Mouse (Mus musculus) ZHBTc4 (cell line): ENCODE results near the gene Gpha2.
A peak's percentile ranks its signal among the peaks of the same experiment; 100 is the strongest.

ENCODE experiments used
- DNase-seq: peaks from one replicate; pipeline ENCODE4 v3.0.0-alpha.2; 2011; ENCODE audit warnings: low read depth, low spot score

Gene Gpha2

GRCm38 (mm10) chr19:6241274-6242107 lies 15.3 kb downstream of the Gpha2 start, which contains the start of gene Atg2a:
Gene Atg2a, plus strand, starts transcription at chr19:6241668.
- peak; percentile 100 for DNase-seq

GRCm38 (mm10) chr19:6242281-6242680 lies 16.1 kb downstream of the Gpha2 start:
- DNase-seq: peak; percentile 89

GRCm38 (mm10) chr19:6243226-6243625 lies 17.0 kb downstream of the Gpha2 start:
- DNase-seq: no peak

DNA sequence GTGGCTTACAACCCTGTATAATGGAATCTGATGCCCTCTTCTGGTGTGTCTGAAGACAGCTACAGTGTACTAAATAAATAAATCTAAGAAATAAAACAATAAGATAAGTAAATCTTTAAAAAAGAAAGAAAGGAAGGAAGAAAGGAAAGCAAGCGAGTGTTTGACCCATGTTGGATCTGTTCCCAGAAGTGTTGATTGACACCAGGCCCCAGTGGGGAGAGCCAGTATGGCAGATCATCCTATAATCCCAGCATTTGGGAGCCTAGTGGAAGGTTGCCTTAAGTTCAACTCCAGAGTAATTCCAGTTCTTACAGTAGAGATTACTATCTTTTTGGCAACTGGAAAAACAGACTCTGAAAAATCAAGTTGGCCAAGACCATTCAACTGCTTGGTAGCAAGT lies 19.6 kb downstream of the Gpha2 start:
- no peak for DNase-seq

DNA sequence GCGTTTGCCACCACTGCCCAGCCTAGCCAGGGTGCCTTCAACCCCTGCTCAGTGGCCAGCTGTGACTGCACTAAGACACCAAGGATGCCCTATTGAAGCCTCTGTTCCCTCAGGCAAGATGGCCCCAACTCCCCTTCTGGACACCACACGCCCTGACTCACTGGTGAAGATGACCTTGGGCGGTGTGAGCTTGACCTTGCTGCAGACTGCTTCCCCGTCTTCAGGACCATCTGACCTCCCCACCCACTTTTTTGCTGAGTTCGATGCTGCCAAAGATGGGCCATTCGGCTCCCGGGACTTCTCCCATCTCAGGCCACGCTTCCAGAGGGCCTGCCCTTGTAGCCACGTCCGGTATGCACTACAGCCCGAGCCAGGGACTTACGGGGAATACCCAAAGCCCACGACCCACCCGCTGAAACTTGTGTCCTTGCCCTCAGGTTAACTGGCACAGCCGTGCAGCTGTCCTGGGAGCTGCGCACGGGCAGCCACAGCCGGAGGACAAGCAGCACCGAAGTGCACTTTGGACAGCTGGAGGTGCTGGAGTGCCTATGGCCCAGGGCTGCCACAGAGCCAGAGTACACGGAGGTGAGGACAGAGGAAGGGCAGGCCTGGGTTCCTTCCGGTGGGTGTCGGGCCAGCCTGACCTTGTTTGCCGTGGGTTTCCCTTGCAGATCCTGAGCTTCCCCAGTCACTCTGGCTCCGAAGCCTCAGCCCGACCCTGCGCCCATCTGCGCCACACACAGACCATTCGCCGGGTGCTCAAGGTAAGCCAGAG lies 21.5 kb downstream of the Gpha2 start:
- peak; percentile 74 for DNase-seq

DNA sequence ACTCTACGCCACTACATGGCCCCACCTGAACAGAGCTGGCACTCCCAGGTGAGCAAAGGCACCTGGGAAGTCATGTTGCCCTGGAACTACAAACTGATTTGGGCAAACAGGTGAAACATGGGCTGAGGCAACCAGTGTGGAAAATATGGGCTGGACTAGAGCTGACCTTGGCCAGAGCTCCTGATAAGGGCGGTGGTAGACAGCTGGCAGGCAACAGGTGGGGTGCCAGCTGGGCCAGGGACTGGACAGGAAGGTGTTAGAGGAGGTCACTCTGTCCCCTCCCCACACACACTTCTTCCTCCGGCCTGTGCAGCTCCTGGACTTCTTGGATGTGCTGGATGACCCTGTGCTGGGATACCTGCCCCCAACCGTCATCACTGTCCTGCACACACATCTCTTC lies 26.8 kb downstream of the Gpha2 start:
- no peak for DNase-seq

DNA sequence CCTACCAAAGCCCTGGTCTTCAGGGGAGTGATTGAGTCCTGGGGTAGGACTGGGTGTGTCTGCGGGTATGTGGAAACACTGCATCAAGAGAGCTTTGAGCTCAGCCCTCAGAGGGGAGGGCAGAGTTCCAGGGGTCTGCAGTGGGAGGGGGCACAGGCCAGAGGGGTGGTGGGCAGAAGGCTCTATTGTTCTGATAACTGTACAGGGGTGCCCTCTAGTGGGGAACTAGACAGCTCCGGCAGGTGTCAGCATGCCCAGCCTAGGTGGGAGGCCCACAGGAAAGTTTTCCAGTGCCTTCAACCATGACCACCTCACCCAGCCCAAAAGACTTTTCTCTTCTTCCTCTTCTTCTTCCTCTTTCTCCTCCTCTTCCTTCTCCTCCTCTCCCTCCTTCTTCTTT lies 34.2 kb downstream of the Gpha2 start:
- no peak for DNase-seq

DNA sequence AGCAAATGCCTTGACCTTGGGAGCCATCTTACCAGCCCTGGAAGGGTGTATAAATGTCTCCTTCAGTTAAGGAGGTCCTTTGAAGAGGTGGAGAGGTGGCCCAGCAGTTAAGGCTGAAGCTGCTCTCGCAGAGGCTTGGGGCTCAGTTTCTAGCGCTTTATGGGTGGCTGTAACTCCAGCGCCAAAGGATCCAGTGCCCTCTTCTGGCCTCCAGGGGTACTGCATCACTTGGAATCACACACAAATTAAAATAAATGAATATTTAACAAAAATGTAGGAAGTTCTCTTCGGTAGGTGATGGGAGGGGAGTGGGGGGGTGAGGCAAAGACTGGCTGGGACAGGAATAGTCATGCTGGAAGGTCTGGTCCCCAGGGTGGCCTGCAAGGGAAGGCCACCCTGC lies 34.8 kb downstream of the Gpha2 start:
- DNase-seq: no peak

DNA sequence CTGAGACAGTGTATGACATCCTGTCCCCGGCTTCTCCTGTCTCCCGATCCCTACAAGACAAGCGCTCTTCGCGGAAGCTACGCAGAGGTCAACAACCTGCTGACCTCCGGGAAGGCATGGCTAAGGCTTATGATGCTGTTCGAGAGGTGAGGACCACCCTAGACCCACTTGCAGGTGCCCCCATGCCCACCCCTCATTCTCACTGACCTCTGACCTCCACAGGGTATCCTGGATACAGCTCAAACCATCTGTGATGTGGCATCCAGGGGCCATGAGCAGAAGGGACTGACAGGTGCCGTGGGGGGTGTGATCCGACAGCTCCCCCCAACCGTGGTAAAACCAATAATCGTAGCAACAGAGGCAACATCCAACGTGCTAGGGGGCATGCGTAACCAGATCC lies 35.2 kb downstream of the Gpha2 start:
- DNase-seq: no peak

DNA sequence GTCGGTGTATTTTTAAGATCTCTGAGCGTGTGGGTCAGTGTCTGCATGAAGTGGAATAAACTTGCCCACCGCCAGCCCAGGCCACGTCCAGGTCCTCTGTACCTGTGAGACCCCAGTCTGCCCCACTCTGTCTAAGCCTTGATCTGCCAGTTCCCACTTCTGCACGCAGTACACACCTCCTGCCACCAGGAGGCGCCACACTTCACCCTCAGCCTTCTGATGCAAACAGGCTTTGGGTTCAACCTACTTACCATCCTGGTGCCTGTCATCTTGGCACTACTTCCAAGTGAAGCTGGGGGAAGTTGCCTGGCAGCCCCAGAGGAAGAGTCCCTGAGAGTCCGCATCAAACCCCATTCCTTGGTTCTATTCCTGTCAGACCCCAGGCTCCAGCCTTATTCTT lies 36.0 kb downstream of the Gpha2 start:
- DNase-seq: peak; percentile 89

- no peak for DNase-seq
These were observed 36.8 kb downstream of the Gpha2 start for GRCm38 (mm10) chr19:6262839-6263433.

- no peak for DNase-seq
These were observed 38.0 kb downstream of the Gpha2 start for GRCm38 (mm10) chr19:6264200-6264599.

DNA sequence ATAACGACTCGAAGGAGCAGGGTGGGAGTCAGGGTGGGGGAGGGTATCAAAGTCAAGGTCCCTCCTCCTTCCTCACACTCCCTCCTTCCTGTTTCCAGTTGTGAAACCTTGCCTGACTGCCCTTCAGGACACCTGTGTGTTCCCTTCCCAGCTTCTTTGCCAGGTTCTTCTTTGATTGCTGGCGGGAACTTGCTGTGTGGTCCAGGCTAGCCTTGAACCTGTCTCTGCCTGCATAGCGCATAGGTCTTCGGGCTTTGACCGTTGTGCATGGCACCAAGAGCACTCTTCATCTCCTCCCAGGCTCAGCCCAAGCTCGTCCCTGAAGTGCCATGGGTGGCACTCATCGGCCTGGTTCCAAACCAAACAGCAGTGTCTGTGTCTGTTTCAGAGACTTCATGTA lies 38.8 kb downstream of the Gpha2 start:
- no peak for DNase-seq

GRCm38 (mm10) chr19:6265727-6266182 lies 39.6 kb downstream of the Gpha2 start:
- no peak for DNase-seq

GRCm38 (mm10) chr19:6267306-6268169 lies 41.4 kb downstream of the Gpha2 start:
- no peak for DNase-seq

GRCm38 (mm10) chr19:6268170-6268528 lies 42.0 kb downstream of the Gpha2 start:
- DNase-seq: peak; percentile 95

GRCm38 (mm10) chr19:6268670-6269132 lies 42.5 kb downstream of the Gpha2 start:
- DNase-seq: no peak

GRCm38 (mm10) chr19:6269798-6270475 lies 43.8 kb downstream of the Gpha2 start:
- peak; percentile 92 for DNase-seq

DNA sequence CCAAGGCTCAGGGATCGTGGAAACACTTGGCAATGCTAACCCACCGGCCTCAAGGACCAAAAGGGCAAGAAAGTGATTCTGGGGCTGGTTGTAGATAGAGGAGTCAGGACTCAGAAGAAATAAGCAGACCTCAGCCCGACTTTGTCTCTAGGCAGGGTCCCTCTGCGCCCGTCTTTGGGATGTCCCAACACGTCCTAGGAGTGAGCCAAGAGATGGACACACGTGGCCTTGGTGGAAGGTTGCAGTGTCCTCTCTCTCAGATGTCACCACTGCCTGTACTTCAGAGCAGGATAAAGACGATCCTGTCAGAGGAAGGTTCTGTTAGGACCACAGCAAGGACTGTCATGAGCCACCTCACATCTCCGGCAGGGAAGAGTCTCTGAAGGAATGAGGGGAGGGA lies 44.5 kb downstream of the Gpha2 start:
- DNase-seq: no peak

GRCm38 (mm10) chr19:6271206-6271605 lies 45.0 kb downstream of the Gpha2 start:
- DNase-seq: no peak

DNA sequence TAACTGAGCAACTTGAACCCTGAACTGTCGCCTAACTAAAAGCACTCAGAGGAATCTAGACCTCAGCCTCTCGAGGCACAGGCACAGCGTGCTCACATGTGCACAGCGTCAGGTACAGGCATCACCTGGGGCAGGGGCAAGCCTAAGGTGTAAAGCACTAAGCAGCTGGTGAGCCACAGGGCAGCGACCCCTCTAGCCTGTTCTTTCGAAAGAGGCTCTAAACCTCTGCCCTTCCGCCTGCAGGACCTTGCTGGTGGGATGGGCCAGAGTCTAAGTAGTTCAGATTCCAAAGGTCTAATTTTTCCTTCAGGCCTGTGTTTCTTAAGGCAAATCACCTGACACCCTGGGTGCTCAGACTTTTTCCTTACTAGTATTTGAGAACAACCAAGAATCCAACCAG lies 45.9 kb downstream of the Gpha2 start:
- no peak for DNase-seq
